In genomic region chr10:22000491-22001306, GRCm38 (mm10) we compare ENCODE assay signal across 11 mouse cellular contexts.
DNase-seq lines count a peak whose midpoint lies in the region; ATAC-seq and TF ChIP-seq lines count a peak whose summit lies in the region.
"Had no signal": no experiment of that assay in that cellular context is flagged by ENCODE, and none has a peak within 500 bp of the region (broad histone marks: within the 10 kb centered on the region; RNA-seq: fewer than 3 reads in every experiment).

No protein-coding gene starts in this region.

- H3K27ac ChIP-seq in hindbrain, postnatal 0 days = no peak overlapping the region
- no peak overlapping the region for H3K27ac ChIP-seq in hindbrain, embryonic 10.5 days
- H3K27ac ChIP-seq in stomach, postnatal 0 days (replicated peaks) = no peak overlapping the region
- H3K27ac ChIP-seq: liver, embryonic 15.5 days had no signal

- H3K9me3 ChIP-seq in hindbrain, postnatal 0 days (ENCODE audit: low read length) = no peaks in the 10 kb centered on the region
- no peaks in the 10 kb centered on the region for H3K9me3 ChIP-seq in hindbrain, embryonic 10.5 days
- H3K9me3 ChIP-seq in stomach, postnatal 0 days (ENCODE audit: control insufficient read depth, low read length) = no peaks in the 10 kb centered on the region
- H3K9me3 ChIP-seq: liver, embryonic 15.5 days had no signal

- no peak overlapping the region for H3K4me2 ChIP-seq in hindbrain, postnatal 0 days (ENCODE audit: low read depth, low read length)
- no peak overlapping the region for H3K4me2 ChIP-seq in stomach, postnatal 0 days (replicated peaks; ENCODE audit: low read depth)
- H3K4me2 ChIP-seq: liver, embryonic 15.5 days had no signal

- peaks cover 20% of the 10 kb centered on the region for H3K36me3 ChIP-seq in hindbrain, postnatal 0 days (ENCODE audit: insufficient read depth, low read length)
- no peaks in the 10 kb centered on the region for H3K36me3 ChIP-seq in hindbrain, embryonic 10.5 days
- peaks cover 21% of the 10 kb centered on the region; the same call in 1 of the 2 replicates for H3K36me3 ChIP-seq in stomach, postnatal 0 days (ENCODE audit: control insufficient read depth, insufficient read depth, low read length)

- DNase-seq in adrenal gland, adult 2 months = peak; percentile 44
- no peak for DNase-seq in adrenal gland, adult 8-10 months
- DNase-seq in hindbrain, postnatal 0 days (ENCODE audit: low spot score) = peak; percentile 10
- DNase-seq in hindbrain, embryonic 10.5 days (ENCODE audit: low spot score) = no peak
- peak; percentile 25 for DNase-seq in urinary bladder, postnatal 14 days (ENCODE audit: low spot score)
- DNase-seq in urinary bladder, postnatal 36 days (ENCODE audit: low spot score in 2 of 2) = no peak
- DNase-seq in stomach, postnatal 0 days (ENCODE audit: low spot score) = no peak
- no peak for DNase-seq in ovary, postnatal 10 days (ENCODE audit: low spot score)
- DNase-seq: layer of hippocampus, postnatal 36 days; midbrain, embryonic 14.5 days had no signal

- H3K9ac ChIP-seq in hindbrain, postnatal 0 days (replicated peaks; ENCODE audit: low read length) = no peak overlapping the region
- no peak overlapping the region for H3K9ac ChIP-seq in stomach, postnatal 0 days (ENCODE audit: low read length)
- H3K9ac ChIP-seq: liver, embryonic 15.5 days had no signal

- 51% methylated on average over 10 of the region's 10 CpGs for WGBS in hindbrain, postnatal 0 days
- 57% methylated on average over 10 of the region's 10 CpGs for whole genome bisulfite sequencing in hindbrain, embryonic 10.5 days
- WGBS in stomach, postnatal 0 days = 60% methylated on average over 10 of the region's 10 CpGs

- no peak overlapping the region for H3K4me3 ChIP-seq in hindbrain, postnatal 0 days (ENCODE audit: low read length)
- no peak overlapping the region for H3K4me3 ChIP-seq in hindbrain, embryonic 10.5 days
- no peak overlapping the region for H3K4me3 ChIP-seq in stomach, postnatal 0 days (ENCODE audit: low read depth, low read length)
- H3K4me3 ChIP-seq: liver, embryonic 15.5 days had no signal

- no peak for TF ChIP-seq CTCF in hindbrain, postnatal 0 days (IDR thresholded peaks at IDR 0.05; ENCODE audit: low read depth)
- no peak for TF ChIP-seq CTCF in stomach, postnatal 0 days (IDR thresholded peaks at IDR 0.05; ENCODE audit: low read depth)

- no peaks in the 10 kb centered on the region for H3K4me1 ChIP-seq in hindbrain, postnatal 0 days (ENCODE audit: insufficient read depth, low read length)
- H3K4me1 ChIP-seq in hindbrain, embryonic 10.5 days (replicated peaks) = peaks cover 3% of the 10 kb centered on the region; the same call in 1 of the 2 replicates
- H3K4me1 ChIP-seq in stomach, postnatal 0 days (replicated peaks; ENCODE audit: control insufficient read depth, insufficient read depth) = no peaks in the 10 kb centered on the region

- H3K27me3 ChIP-seq in hindbrain, postnatal 0 days (ENCODE audit: insufficient read depth, low read length) = no peaks in the 10 kb centered on the region
- no peaks in the 10 kb centered on the region for H3K27me3 ChIP-seq in hindbrain, embryonic 10.5 days (ENCODE audit: insufficient read depth, poor library complexity, severe bottlenecking)
- no peaks in the 10 kb centered on the region for H3K27me3 ChIP-seq in stomach, postnatal 0 days (ENCODE audit: control insufficient read depth, insufficient read depth, low read length)
- H3K27me3 ChIP-seq: liver, embryonic 15.5 days had no signal

- ATAC-seq in hindbrain, postnatal 0 days = no peak
- peak; percentile 40 for ATAC-seq in stomach, postnatal 0 days (ENCODE audit: low FRiP score, low TSS enrichment)

- no peak for TF ChIP-seq EP300 in stomach, postnatal 0 days (optimal IDR thresholded peaks at IDR 0.05)

Comparison
In these comparisons a context has a peak if more than half of its experiments do, and no peak if none do; other contexts are left out.
1. DNase-seq: peak in adrenal gland, adult 2 months (single experiment), hindbrain, postnatal 0 days (single experiment) and urinary bladder, postnatal 14 days (single experiment); none in adrenal gland, adult 8-10 months (single experiment), hindbrain, embryonic 10.5 days (single experiment), urinary bladder, postnatal 36 days (0 of 2), stomach, postnatal 0 days (single experiment) and ovary, postnatal 10 days (single experiment).